Mouse (Mus musculus) spleen, adult 12 weeks (tissue): ENCODE measurements around the gene Iqck.

Experiments used
- DNase-seq: peaks from one replicate; pipeline ENCODE4 v3.0.0; 2022; ENCODE audit warnings: low spot score

The Iqck gene

GRCm38 (mm10) chr7:118855171-118855876 lies at the start of gene Iqck:
Iqck (plus strand) TSS chr7:118855752.
- DNase-seq: peak; percentile 79

GRCm38 (mm10) chr7:118806631-118807411 lies 48.7 kb upstream of the Iqck start:
- DNase-seq: no peak

- DNase-seq: no peak
These were observed 47.7 kb upstream of the Iqck start for GRCm38 (mm10) chr7:118807899-118808298.

- no peak for DNase-seq
These were observed 44.0 kb upstream of the Iqck start for GRCm38 (mm10) chr7:118811407-118812106.

- no peak for DNase-seq
These were observed 42.0 kb upstream of the Iqck start for GRCm38 (mm10) chr7:118813592-118813991.

- DNase-seq: no peak
These were observed 39.3 kb upstream of the Iqck start for GRCm38 (mm10) chr7:118816275-118816674.

- DNase-seq: no peak
These were observed 37.8 kb upstream of the Iqck start for GRCm38 (mm10) chr7:118817741-118818140.

GRCm38 (mm10) chr7:118819666-118820065 lies 35.9 kb upstream of the Iqck start:
- DNase-seq: no peak

- DNase-seq: no peak
These were observed 34.2 kb upstream of the Iqck start for GRCm38 (mm10) chr7:118821356-118821755.

- DNase-seq: no peak
These were observed 33.5 kb upstream of the Iqck start for GRCm38 (mm10) chr7:118821887-118822556.

GRCm38 (mm10) chr7:118824451-118824850 lies 31.1 kb upstream of the Iqck start:
- no peak for DNase-seq

GRCm38 (mm10) chr7:118827975-118828416 lies 27.6 kb upstream of the Iqck start:
- DNase-seq: no peak

- no peak for DNase-seq
These were observed 17.7 kb upstream of the Iqck start for GRCm38 (mm10) chr7:118837901-118838300.

GRCm38 (mm10) chr7:118841030-118841745 lies 14.4 kb upstream of the Iqck start:
- no peak for DNase-seq

GRCm38 (mm10) chr7:118841796-118842195 lies 13.8 kb upstream of the Iqck start:
- DNase-seq: no peak

- DNase-seq: no peak
These were observed 12.6 kb upstream of the Iqck start for GRCm38 (mm10) chr7:118842938-118843337.

GRCm38 (mm10) chr7:118845141-118845540 lies 10.4 kb upstream of the Iqck start:
- DNase-seq: no peak

GRCm38 (mm10) chr7:118846329-118846728 lies 9.2 kb upstream of the Iqck start:
- no peak for DNase-seq

- DNase-seq: no peak
These were observed 6.8 kb upstream of the Iqck start for GRCm38 (mm10) chr7:118848796-118849195.

GRCm38 (mm10) chr7:118849543-118850250 lies 5.9 kb upstream of the Iqck start:
- no peak for DNase-seq
